ENCODE assay signal across 1 mouse cellular context in the genomic region with DNA sequence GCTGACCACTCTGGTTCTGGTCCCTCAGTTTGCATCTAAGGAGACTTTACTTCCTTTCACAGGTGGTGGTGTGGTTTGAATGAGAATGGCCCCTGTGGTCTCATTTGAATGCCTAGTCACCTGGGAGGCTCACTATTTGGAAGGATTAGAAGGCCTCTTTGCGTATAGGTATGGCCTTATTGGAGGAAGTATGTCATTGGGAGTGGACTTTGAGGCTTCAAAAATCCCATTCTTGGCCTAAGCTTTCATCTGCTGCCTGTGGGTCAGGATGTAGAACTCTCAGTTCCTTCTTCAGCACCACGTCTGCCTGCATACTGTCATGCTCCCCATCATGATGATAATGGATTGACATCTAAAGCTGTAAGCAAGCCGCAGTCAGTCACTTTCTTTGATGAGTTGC.
TF ChIP-seq lines count a peak whose summit lies in the region.

No protein-coding gene starts in this region.

TF ChIP-seq in CH12.LX, 34 proteins besides CTCF, POLR2A, EP300 and RAD21 (continued from another document):
- no peak for TF ChIP-seq GABPA (IDR thresholded peaks at IDR 0.05; ENCODE audit: insufficient replicate concordance, low read depth, low read length)
- no peak for TF ChIP-seq MAZ (IDR thresholded peaks at IDR 0.05; ENCODE audit: low read depth, low read length)
- TF ChIP-seq SMC3 (IDR thresholded peaks at IDR 0.05; ENCODE audit: low read depth, low read length), result no peak
- peak; percentile 50; the same call in 1 of the 2 replicates for TF ChIP-seq BHLHE40 (IDR thresholded peaks at IDR 0.05; ENCODE audit: low read depth, low read length)
- TF ChIP-seq TCF12 (IDR thresholded peaks at IDR 0.05; ENCODE audit: low read depth, low read length), result peak; percentile 47; the same call in 1 of the 2 replicates
